Mouse (Mus musculus): ENCODE measurements around the gene Mtnr1a.

Mtnr1a gene

GRCm38 (mm10) chr8:45110064-45110812 is 41.3 kb downstream of the Mtnr1a start:
- no peak for DNase-seq

GRCm38 (mm10) chr8:45110813-45111104 is 41.8 kb downstream of the Mtnr1a start:
- no peak for DNase-seq

GRCm38 (mm10) chr8:45111820-45112219 is 42.9 kb downstream of the Mtnr1a start:
- DNase-seq, result no peak

GRCm38 (mm10) chr8:45117588-45117987 is 48.7 kb downstream of the Mtnr1a start:
- DNase-seq, result no peak

GRCm38 (mm10) chr8:45125680-45126079 is 56.7 kb downstream of the Mtnr1a start:
- DNase-seq, result no peak

Measured in kidney, adult 11 months (tissue).